Mouse (Mus musculus): ENCODE measurements around the gene Ahnak. TPM values are rescaled to one million over a fixed set of nuclear protein-coding genes. Genes with fewer than 3 reads are reported as not detected.

Gene Ahnak
- polyA plus RNA-seq, 1 experiment from 2014 or later: 12.2 TPM

- no peak overlapping the region for H3K9ac ChIP-seq (replicated peaks)
- peaks cover 11% of the 10 kb centered on the region for H3K4me1 ChIP-seq
- no peak overlapping the region for H3K4me2 ChIP-seq (replicated peaks)
- no peak overlapping the region for H3K4me3 ChIP-seq
- no peaks in the 10 kb centered on the region for H3K27me3 ChIP-seq
- H3K9me3 ChIP-seq: no peaks in the 10 kb centered on the region
- ATAC-seq (ENCODE audit: low FRiP score, low read depth): no peak
- H3K27ac ChIP-seq (replicated peaks): no peak overlapping the region
- WGBS: 88% methylated on average over 2 of the region's 2 CpGs
- no peaks in the 10 kb centered on the region for H3K36me3 ChIP-seq
Measured at GRCm38 (mm10) chr19:9062822-9063221, 73.7 kb downstream of the Ahnak start.

GRCm38 (mm10) chr19:9063831-9064230 lies 74.7 kb downstream of the Ahnak start:
- H3K9ac ChIP-seq (replicated peaks): no peak overlapping the region
- H3K9me3 ChIP-seq: no peaks in the 10 kb centered on the region
- H3K4me1 ChIP-seq: peaks cover 11% of the 10 kb centered on the region
- no peak for ATAC-seq (ENCODE audit: low FRiP score, low read depth)
- H3K4me3 ChIP-seq: no peak overlapping the region
- no peak overlapping the region for H3K4me2 ChIP-seq (replicated peaks)
- no peak overlapping the region for H3K27ac ChIP-seq (replicated peaks)
- no peaks in the 10 kb centered on the region for H3K36me3 ChIP-seq
- WGBS: 92% methylated on average over 3 of the region's 3 CpGs
- H3K27me3 ChIP-seq: no peaks in the 10 kb centered on the region

GRCm38 (mm10) chr19:9065621-9066561 lies 76.8 kb downstream of the Ahnak start:
- Histone ChIP-seq H3K9me3 (no peaks in the 10 kb centered on the region), H3K9ac (replicated peaks) (no peak overlapping the region), H3K4me1 (peaks cover 11% of the 10 kb centered on the region), H3K4me2 (replicated peaks) (no peak overlapping the region), H3K27ac (replicated peaks) (no peak overlapping the region), H3K27me3 (no peaks in the 10 kb centered on the region), H3K36me3 (no peaks in the 10 kb centered on the region), H3K4me3 (no peak overlapping the region)
- ATAC-seq (ENCODE audit: low FRiP score, low read depth): peak; percentile 52; the same call in 1 of the 2 replicates
- 73% methylated on average over 9 of the region's 9 CpGs for WGBS

- no peak for ATAC-seq (ENCODE audit: low FRiP score, low read depth)
- 74% methylated on average over 5 of the region's 5 CpGs for WGBS
- Histone ChIP-seq H3K4me3 (no peak overlapping the region), H3K9me3 (no peaks in the 10 kb centered on the region), H3K9ac (replicated peaks) (no peak overlapping the region), H3K27me3 (no peaks in the 10 kb centered on the region), H3K4me2 (replicated peaks) (no peak overlapping the region), H3K4me1 (peaks cover 21% of the 10 kb centered on the region), H3K36me3 (no peaks in the 10 kb centered on the region), H3K27ac (replicated peaks) (no peak overlapping the region)
Measured at GRCm38 (mm10) chr19:9067292-9067691, 78.2 kb downstream of the Ahnak start.

GRCm38 (mm10) chr19:9069687-9070307 lies 80.7 kb downstream of the Ahnak start:
- no peak overlapping the region for H3K4me3 ChIP-seq
- WGBS: 76% methylated on average over 8 of the region's 8 CpGs
- H3K27me3 ChIP-seq: no peaks in the 10 kb centered on the region
- no peak overlapping the region for H3K9ac ChIP-seq (replicated peaks)
- H3K4me2 ChIP-seq (replicated peaks): no peak overlapping the region
- no peak for ATAC-seq (ENCODE audit: low FRiP score, low read depth)
- no peaks in the 10 kb centered on the region for H3K9me3 ChIP-seq
- no peak overlapping the region for H3K27ac ChIP-seq (replicated peaks)
- H3K36me3 ChIP-seq: no peaks in the 10 kb centered on the region
- peaks cover 21% of the 10 kb centered on the region for H3K4me1 ChIP-seq

- Histone ChIP-seq H3K4me2 (replicated peaks) (no peak overlapping the region), H3K27ac (replicated peaks) (no peak overlapping the region), H3K27me3 (no peaks in the 10 kb centered on the region), H3K9ac (replicated peaks) (no peak overlapping the region), H3K36me3 (no peaks in the 10 kb centered on the region), H3K4me3 (no peak overlapping the region), H3K4me1 (peaks cover 21% of the 10 kb centered on the region), H3K9me3 (no peaks in the 10 kb centered on the region)
- WGBS: 85% methylated on average over 2 of the region's 2 CpGs
- ATAC-seq (ENCODE audit: low FRiP score, low read depth): no peak
Measured at GRCm38 (mm10) chr19:9070316-9070715, 81.2 kb downstream of the Ahnak start.

- no peak overlapping the region for H3K4me2 ChIP-seq (replicated peaks)
- ATAC-seq (ENCODE audit: low FRiP score, low read depth): no peak
- no peaks in the 10 kb centered on the region for H3K27me3 ChIP-seq
- no peak overlapping the region for H3K27ac ChIP-seq (replicated peaks)
- H3K4me1 ChIP-seq: peaks cover 10% of the 10 kb centered on the region; the same call in 1 of the 2 replicates
- WGBS: 51% methylated on average over 7 of the region's 7 CpGs
- H3K36me3 ChIP-seq: no peaks in the 10 kb centered on the region
- H3K9me3 ChIP-seq: no peaks in the 10 kb centered on the region
- no peak overlapping the region for H3K9ac ChIP-seq (replicated peaks)
- H3K4me3 ChIP-seq: no peak overlapping the region
Measured at GRCm38 (mm10) chr19:9071456-9072156, 82.5 kb downstream of the Ahnak start.

- 84% methylated on average over 2 of the region's 2 CpGs for WGBS
- no peak overlapping the region for H3K27ac ChIP-seq (replicated peaks)
Measured at GRCm38 (mm10) chr19:9072157-9072530, 83.1 kb downstream of the Ahnak start.

GRCm38 (mm10) chr19:9073776-9074411 lies 84.8 kb downstream of the Ahnak start:
- Histone ChIP-seq H3K9me3 (no peaks in the 10 kb centered on the region), H3K27ac (replicated peaks) (no peak overlapping the region), H3K9ac (replicated peaks) (no peak overlapping the region), H3K27me3 (no peaks in the 10 kb centered on the region), H3K36me3 (no peaks in the 10 kb centered on the region), H3K4me2 (replicated peaks) (no peak overlapping the region), H3K4me3 (no peak overlapping the region), H3K4me1 (peaks cover 10% of the 10 kb centered on the region; the same call in 1 of the 2 replicates)
- ATAC-seq (ENCODE audit: low FRiP score, low read depth): no peak
- WGBS: 76% methylated on average over 12 of the region's 12 CpGs

More at GRCm38 (mm10) chr19:9072157-9072530, 83.1 kb downstream of the Ahnak start:
- Histone ChIP-seq H3K27me3 (no peaks in the 10 kb centered on the region), H3K4me1 (peaks cover 10% of the 10 kb centered on the region; the same call in 1 of the 2 replicates), H3K9ac (replicated peaks) (no peak overlapping the region), H3K9me3 (no peaks in the 10 kb centered on the region), H3K4me3 (no peak overlapping the region), H3K4me2 (replicated peaks) (no peak overlapping the region), H3K36me3 (no peaks in the 10 kb centered on the region)
- ATAC-seq (ENCODE audit: low FRiP score, low read depth): no peak

GRCm38 (mm10) chr19:9074424-9074823 lies 85.3 kb downstream of the Ahnak start:
- WGBS: 79% methylated on average over 4 of the region's 4 CpGs
- no peaks in the 10 kb centered on the region for H3K9me3 ChIP-seq
- H3K9ac ChIP-seq (replicated peaks): no peak overlapping the region
- H3K27me3 ChIP-seq: no peaks in the 10 kb centered on the region
- peaks cover 10% of the 10 kb centered on the region; the same call in 1 of the 2 replicates for H3K4me1 ChIP-seq
- ATAC-seq (ENCODE audit: low FRiP score, low read depth): no peak
- H3K4me2 ChIP-seq (replicated peaks): no peak overlapping the region
- H3K36me3 ChIP-seq: no peaks in the 10 kb centered on the region
- H3K4me3 ChIP-seq: no peak overlapping the region
- no peak overlapping the region for H3K27ac ChIP-seq (replicated peaks)

- Histone ChIP-seq H3K4me2 (replicated peaks) (no peak overlapping the region), H3K4me3 (no peak overlapping the region), H3K27me3 (no peaks in the 10 kb centered on the region), H3K4me1 (peaks cover 10% of the 10 kb centered on the region; the same call in 1 of the 2 replicates), H3K27ac (replicated peaks) (no peak overlapping the region), H3K9ac (replicated peaks) (no peak overlapping the region), H3K36me3 (no peaks in the 10 kb centered on the region), H3K9me3 (no peaks in the 10 kb centered on the region)
- 72% methylated on average over 2 of the region's 2 CpGs for WGBS
- no peak for ATAC-seq (ENCODE audit: low FRiP score, low read depth)
Measured at GRCm38 (mm10) chr19:9075558-9075957, 86.5 kb downstream of the Ahnak start.
